Mouse (Mus musculus) gastrocnemius, postnatal 25 days (tissue): ENCODE measurements around the gene Prkag2. TPM values are rescaled to one million over a fixed set of nuclear protein-coding genes. Genes with fewer than 3 reads are reported as not detected.
"Not testable (repeated sequence)": the region's sequence is repeated elsewhere in the genome, so short reads cannot be mapped to it uniquely, and the experiment has no call there.

Experiments
- DNase-seq: peaks from one replicate; pipeline ENCODE4 v3.0.0; 2022
- total RNA-seq, 2 experiments: library from RNA; stranded (reverse); gene quantifications; 1 replicate in 1 of 2; 2 replicates in 1 of 2; pipeline ENCODE4 v1.2.3; 2021

Prkag2 gene
- total RNA-seq, 2 experiments from 2014 or later = 9.4 to 20.5 TPM

GRCm38 (mm10) chr5:24871276-24871675, 229.2 kb downstream of the Prkag2 start:
- DNase-seq = no peak

- no peak for DNase-seq
Observed at GRCm38 (mm10) chr5:24869796-24870289, 230.6 kb downstream of the Prkag2 start.

GRCm38 (mm10) chr5:24863804-24864203, 236.6 kb downstream of the Prkag2 start:
- no peak for DNase-seq

- no peak for DNase-seq
Observed at GRCm38 (mm10) chr5:24861449-24861930, 239.0 kb downstream of the Prkag2 start.

- peak; percentile 19 for DNase-seq
Observed at GRCm38 (mm10) chr5:24860635-24861448, 239.6 kb downstream of the Prkag2 start.

GRCm38 (mm10) chr5:24859771-24860540, 240.5 kb downstream of the Prkag2 start:
- no peak for DNase-seq

GRCm38 (mm10) chr5:24854827-24855600, 245.4 kb downstream of the Prkag2 start:
- no peak for DNase-seq

GRCm38 (mm10) chr5:24854256-24854655, 246.2 kb downstream of the Prkag2 start:
- peak; percentile 20 for DNase-seq

GRCm38 (mm10) chr5:24848261-24848660, 252.2 kb downstream of the Prkag2 start:
- DNase-seq = not testable (repeated sequence)

GRCm38 (mm10) chr5:24843841-24844240, 256.6 kb downstream of the Prkag2 start:
- DNase-seq = no peak

- no peak for DNase-seq
Observed at GRCm38 (mm10) chr5:24843103-24843475, 257.4 kb downstream of the Prkag2 start.

GRCm38 (mm10) chr5:24842274-24843102, 258.0 kb downstream of the Prkag2 start, which contains the start of gene Rheb:
Gene Rheb, minus strand, starts transcription at chr5:24842624.
- peak; percentile 99 for DNase-seq

GRCm38 (mm10) chr5:24841662-24842273, 258.7 kb downstream of the Prkag2 start:
- DNase-seq = no peak

GRCm38 (mm10) chr5:24840975-24841431, 259.4 kb downstream of the Prkag2 start:
- DNase-seq = no peak

GRCm38 (mm10) chr5:24834491-24834890, 266.0 kb downstream of the Prkag2 start:
- no peak for DNase-seq

GRCm38 (mm10) chr5:24831912-24832311, 268.5 kb downstream of the Prkag2 start:
- no peak for DNase-seq

- no peak for DNase-seq
Observed at GRCm38 (mm10) chr5:24828446-24828845, 272.0 kb downstream of the Prkag2 start.

GRCm38 (mm10) chr5:24827173-24827572, 273.3 kb downstream of the Prkag2 start:
- no peak for DNase-seq

GRCm38 (mm10) chr5:24826056-24826770, 274.2 kb downstream of the Prkag2 start:
- no peak for DNase-seq
